Mouse (Mus musculus) NIH3T3 (cell line): Measurements from ENCODE around the gene Cilp2.

Experiments
- DNase-seq: peaks from one replicate; pipeline ENCODE4 v3.0.0-alpha.2; 2012; ENCODE audit warnings: low read depth

Gene Cilp2

DNA sequence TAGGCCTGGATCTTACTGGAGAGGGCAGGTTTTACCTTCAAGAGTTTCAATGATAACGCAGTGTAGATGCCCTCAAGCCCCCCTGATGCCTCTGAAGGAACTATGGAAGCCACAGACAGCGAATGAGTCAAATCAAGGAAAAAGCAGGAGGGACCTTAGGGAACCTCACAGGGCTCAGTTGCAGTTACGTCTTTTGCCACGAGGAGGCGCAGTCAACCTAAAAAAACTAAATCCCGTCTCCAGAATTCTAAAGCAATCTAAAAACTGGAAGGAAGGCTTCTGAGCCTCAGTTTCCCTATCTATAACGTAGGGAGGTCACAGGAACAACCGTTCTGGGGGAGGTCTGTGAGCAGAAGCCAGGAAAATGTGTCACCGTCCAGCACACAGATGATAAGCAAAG lies 13.3 kb downstream of the Cilp2 start:
- peak; percentile 85 for DNase-seq

- no peak for DNase-seq
These were observed 16.6 kb downstream of the Cilp2 start for GRCm38 (mm10) chr8:69870907-69871306.

DNA sequence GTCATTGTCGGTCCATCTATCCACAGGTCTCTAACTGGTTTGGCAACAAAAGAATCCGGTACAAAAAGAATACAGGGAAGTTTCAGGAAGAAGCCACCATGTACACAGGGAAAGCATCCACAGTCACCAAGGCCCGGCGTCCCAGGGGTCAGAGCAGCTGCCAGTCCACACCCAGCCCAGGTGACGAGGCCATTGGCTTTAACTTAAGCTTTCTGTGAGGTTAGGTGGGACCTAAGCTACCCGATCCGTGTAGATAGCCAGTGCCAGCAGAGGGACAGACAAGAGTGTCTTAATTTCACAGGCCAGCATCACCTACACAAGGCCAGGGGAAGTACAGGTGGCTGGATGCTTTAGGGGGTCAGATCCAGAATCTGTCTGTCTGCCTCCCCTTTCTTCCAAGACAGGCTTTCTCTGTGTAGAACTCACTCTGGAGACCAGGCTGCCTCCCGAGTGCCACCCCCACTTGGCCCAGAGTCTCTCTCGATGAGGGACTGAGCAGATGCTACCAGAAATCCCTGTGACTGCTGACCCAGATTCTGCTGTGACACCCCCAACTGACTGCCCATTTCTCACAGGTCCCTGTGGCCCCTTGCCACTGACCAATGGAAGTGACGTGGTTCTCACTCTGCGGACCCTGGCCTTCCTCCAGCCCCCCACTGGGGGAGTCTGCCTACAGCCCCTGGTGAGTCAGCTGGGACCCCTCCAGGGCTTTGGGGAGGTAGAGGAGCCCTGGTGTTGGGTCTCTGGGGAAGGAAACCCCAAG lies 17.3 kb downstream of the Cilp2 start:
- no peak for DNase-seq

GRCm38 (mm10) chr8:69867696-69868326 lies 19.7 kb downstream of the Cilp2 start:
- peak; percentile 41 for DNase-seq

DNA sequence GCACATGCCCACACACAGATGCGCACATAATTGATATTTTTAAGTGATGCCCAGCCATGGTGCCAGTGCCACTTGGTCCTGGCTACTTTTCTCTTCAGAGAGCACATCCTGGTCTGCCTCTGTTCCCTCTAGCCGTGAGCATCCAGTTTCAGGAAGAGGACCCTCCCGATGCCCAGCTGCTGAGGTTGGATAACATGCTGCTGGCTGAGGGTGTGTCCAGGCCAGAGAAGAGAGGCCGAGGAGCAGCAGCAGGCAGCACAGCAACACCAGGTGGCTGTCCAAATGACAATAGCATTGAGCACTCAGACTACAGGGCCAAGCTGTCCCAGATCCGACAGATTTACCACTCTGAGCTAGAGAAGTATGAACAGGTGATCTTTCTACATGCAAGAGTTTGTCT lies 23.3 kb downstream of the Cilp2 start:
- DNase-seq, result no peak

DNA sequence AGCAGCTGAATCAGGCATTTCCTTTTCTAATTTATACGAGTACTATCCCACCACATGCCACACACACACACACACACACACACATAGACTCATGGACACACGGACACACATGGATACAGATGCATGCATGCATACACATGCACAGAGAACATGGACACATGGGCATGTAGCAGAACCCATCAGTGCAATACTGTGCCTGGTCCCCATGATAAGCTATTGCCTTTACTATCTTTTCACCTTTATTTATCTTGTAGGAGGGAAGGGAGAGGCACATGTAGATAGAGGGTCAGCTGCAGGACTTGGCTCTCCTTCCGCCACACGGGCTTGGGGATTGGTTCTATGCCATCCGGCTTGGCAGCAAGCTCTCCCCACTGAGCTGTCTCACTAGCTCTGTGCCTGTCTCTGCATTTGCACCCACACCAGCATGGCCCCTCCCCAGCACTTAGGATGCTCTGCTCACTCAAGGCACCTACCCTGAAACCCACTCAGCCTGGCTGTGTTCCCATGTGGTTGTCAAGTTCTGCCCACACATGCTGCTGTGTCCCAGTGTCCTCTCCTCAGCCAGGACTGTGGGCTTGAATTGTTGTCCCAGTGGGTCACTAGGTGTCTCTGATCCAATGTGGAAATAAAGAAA lies 24.0 kb downstream of the Cilp2 start:
- no peak for DNase-seq

- no peak for DNase-seq
These were observed 26.2 kb downstream of the Cilp2 start for GRCm38 (mm10) chr8:69861251-69861650.

- peak; percentile 21 for DNase-seq
These were observed 26.7 kb downstream of the Cilp2 start for GRCm38 (mm10) chr8:69860807-69861206.

- no peak for DNase-seq
These were observed 33.6 kb downstream of the Cilp2 start for GRCm38 (mm10) chr8:69853869-69854268.

DNA sequence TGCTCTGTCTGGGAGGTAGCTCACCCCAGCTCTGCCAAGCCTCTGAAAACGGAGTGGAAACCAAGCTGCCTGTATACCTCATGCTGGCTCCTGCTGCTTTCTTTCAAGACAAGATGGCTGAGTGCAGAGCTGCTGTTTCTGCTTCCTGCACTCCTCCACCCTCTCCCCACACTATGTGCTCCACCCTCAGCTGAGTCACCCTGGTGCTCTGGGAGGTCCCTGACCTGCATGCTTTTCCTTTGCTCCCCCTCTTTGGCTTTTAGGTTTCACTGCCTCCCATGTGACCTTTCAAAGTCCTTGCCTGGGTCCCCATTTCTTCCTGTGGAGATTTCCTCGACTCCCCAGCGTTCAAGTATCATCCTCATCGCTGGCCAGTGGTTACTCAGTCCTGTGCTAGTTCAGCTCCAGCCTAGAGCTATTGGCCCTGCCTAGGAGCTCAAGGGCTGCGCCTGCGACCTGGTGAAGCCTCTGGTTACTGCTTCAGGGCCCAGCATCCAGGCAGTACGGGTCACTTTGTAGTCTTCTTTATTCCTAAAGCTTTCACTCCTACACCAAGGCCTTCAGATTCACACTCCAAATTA lies 36.5 kb downstream of the Cilp2 start:
- DNase-seq, result peak; percentile 62

DNA sequence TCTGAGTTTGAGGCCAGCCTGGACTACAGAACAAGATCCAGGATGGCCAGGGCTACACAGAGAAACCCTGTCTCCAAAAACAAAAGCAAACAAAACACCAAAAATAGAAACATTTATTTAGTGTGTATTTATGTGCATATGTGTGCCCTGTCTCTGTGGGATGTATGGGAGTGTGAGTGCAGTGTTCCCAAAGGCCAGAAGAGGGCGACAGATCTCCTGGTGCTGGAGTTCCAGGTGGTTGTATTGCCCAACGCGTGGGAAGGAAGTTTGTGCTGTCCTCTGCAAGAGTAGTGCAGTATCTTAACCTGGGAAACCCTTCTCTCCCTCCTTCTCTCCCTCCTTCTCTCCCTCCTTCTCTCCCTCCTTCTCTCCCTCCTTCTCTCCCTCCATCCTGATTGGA lies 37.6 kb downstream of the Cilp2 start:
- DNase-seq, result no peak

DNA sequence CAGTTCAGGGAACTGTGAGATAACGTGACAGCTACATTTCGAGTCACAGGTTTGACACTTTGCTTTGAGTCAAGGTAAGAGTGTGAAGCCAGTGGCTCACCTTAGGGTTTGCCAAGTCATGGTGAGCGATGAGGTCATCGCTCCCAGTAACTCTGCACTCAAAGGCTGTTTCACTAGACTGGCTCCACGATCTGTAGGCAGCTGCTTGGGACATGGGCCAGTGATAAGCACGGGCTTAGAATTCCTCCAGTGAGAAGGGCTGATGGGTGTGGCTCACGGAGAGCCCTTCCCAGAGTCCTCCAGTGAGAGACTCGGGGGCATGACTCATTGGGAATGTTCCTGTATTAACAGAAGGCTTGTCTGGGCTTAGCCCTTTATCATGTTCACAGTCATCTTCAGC lies 38.5 kb downstream of the Cilp2 start:
- DNase-seq, result peak; percentile 91

DNA sequence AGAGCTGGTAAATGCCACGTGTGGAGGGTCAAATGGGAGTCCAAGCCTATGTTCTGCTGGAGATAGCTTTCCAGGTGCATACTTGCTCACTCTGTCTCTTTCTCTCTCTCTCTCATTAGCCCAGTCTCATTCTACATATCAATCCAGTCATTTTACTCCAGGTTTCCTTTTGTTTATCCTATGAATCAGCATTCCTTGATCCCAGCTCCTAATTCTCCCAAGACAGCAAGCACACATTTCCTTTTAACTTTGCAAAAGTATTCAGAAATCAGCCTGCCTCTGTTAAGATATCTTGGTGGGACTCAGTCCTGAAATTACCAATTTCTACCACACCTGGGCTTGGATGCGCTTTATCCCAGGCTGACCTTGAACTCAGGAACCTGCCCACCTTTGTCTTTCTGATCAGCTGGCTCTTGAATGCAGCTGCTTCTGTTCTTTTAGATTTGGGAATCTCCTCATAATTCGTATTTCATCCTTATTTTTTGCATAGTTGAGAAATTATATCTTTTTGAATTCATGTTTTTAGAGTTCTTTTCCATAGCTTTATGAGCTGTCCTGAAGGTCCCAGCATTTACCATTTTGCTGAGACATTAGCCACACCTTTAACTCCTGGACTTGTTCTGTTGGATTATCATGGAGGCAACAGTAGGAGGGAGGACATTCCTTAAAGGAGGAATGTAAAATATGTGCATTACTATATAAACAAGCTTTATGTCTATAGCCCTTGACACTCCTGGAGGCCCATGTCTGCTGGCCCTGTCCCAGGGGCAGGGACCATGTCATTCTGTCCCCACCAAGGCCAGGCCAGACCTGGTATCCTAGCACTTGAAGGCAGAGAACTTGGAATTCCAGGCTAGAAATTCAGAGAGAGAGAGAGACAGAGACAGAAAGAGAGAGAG lies 40.1 kb downstream of the Cilp2 start:
- DNase-seq, result no peak

DNA sequence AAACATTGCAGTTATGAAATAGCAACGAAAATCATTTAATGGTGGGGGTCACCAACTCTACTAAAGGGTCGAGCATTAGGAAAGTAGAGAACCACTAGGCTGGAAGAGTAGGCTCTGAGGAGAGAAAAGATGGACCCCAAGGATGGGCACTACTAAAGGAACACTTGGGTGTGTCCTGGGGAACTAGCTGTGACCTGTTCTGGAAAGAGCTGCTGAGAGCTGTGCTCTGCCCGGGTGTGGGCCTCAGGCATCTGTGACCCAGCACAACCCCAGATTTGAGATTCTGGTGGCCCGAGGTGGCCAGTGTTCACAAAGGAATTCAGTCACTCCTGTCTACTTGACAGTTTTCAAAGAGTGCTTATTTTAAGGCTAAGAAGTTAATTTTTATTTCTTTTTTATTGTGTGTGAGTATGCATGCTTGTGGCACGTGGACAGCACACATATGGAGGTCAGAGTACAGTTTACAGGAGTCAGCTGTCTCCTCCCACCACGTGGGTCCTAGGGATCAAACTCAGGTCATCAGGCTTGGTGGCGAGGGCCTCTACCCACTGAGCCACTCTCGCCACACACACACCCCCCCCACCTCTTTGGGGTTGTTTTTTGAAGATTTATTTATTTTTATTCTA lies 50.3 kb downstream of the Cilp2 start:
- no peak for DNase-seq

DNA sequence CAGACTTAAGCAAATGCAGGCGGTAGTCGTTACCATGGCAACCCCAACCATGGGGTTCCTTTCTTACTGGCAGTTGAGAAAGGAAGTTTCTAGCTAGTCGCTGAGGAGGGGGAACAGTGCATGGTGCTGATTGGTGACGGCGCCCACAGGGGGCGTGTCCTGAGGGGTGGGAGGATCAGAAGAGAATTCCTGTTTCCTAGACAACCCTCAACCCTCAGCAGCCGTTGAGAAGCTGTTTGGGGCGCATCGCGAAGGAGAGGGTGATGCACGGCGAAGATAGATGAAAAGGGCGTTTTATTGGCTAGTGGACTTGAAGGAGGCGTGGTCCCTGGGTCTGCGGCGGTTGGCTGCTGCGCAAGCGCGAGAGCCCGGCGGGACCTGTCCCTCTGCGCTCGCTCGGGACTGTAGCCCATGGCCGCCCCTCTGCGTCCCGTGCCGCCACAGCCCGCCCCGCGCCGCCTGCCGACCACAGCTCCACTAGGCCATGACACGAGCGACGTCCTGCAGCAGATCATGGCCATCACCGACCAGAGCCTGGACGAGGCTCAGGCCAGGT lies 55.1 kb downstream of the Cilp2 start, which contains the start of gene Pbx4:
Pbx4 (plus strand) TSS at position 194 of the 556 bp plus-strand sequence.
- DNase-seq, result peak; percentile 93
